Mouse (Mus musculus) G1E-ER4 (cell line): ENCODE results near the gene Cradd. TPM values are rescaled to one million over a fixed set of nuclear protein-coding genes. Genes with fewer than 3 reads are reported as not detected.

Experiments used
- GATA1 ChIP-seq: IDR thresholded peaks from one replicate; pipeline ENCODE4 v1.8.0; 2012; ENCODE audit warnings: low read length, inconsistent platforms
- polyA plus RNA-seq: library from polyadenylated mRNA; stranded (reverse); fragments of >175 nt; gene quantifications from 2 replicates; pipeline ENCODE4 v1.2.3, GENCODE M21; 2012

Cradd gene
- polyA plus RNA-seq: 17.9 and 18.9 TPM in 2 replicates

DNA sequence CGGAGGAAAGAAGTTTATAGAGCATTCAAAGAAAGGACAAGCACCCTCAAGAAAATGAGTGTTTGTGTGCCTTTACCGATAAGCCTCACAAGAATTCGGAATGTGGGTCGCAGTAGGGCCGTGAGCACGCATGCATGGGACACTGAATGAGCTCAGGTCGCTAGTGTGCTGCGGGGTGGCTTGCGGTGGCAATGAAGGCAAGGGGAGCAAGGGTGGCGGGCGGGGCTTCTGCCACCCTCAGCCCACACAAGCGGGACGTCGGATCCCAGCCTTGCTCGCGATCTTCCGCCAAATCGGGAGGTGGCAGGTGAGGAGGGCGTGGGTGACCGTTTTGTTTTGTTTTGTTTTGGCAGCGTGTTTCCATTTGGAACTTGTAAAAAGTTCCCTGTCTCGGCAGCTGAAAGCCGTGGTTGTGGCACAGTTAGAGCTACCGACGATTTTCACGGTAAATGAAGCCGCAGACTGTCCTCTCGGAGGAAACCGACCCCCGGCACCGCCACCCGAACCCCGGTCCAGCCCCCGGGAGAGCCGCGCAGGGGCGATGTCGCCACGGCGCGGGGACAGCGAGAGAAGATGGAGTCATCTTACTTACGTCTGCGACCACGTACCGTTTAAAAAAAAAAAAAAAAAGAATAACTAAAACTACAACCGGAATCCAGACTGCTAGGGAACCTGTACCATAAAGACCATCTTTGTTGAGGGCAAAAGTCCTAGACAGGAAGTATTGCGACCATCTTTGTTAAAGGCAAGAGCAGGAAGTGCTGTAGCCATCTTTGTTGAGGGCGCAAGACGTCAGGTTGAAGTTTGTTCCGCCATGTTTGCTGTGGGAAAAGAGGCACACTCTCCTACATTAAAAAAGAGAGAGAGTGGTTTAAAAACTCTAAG is at the start of gene Cradd:
Cradd (minus strand) TSS at position 741 of the 885 bp plus-strand sequence.
- TF ChIP-seq GATA1: no peak

- no peak for TF ChIP-seq GATA1
Measured at GRCm38 (mm10) chr10:95373340-95373739, 49.4 kb upstream of the Cradd start.

DNA sequence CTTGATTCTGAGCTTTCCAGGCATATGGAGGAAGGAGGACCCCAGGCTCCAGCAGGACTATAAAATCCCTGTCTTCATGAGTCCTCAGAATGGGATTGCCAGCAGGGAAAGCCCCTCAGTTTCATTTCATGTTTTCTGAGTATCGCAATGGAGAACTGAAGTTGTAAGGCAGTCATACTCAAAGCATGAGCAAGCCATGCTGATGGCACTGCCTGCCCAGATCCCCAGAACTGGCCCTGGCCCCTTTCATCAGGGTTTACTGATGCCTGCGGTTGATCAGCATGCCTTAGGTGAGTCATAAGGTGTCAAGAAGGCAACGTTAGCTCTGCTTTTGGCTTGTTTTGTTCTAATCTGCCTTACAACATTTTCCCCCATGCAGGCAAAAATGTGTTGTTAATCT is 48.0 kb upstream of the Cradd start:
- TF ChIP-seq GATA1: no peak

GRCm38 (mm10) chr10:95369190-95369589 is 45.3 kb upstream of the Cradd start:
- no peak for TF ChIP-seq GATA1

- no peak for TF ChIP-seq GATA1
Measured at GRCm38 (mm10) chr10:95368151-95368550, 44.2 kb upstream of the Cradd start.

- TF ChIP-seq GATA1: no peak
Measured at GRCm38 (mm10) chr10:95367661-95368089, 43.7 kb upstream of the Cradd start.

GRCm38 (mm10) chr10:95367241-95367640 is 43.3 kb upstream of the Cradd start:
- TF ChIP-seq GATA1: no peak

DNA sequence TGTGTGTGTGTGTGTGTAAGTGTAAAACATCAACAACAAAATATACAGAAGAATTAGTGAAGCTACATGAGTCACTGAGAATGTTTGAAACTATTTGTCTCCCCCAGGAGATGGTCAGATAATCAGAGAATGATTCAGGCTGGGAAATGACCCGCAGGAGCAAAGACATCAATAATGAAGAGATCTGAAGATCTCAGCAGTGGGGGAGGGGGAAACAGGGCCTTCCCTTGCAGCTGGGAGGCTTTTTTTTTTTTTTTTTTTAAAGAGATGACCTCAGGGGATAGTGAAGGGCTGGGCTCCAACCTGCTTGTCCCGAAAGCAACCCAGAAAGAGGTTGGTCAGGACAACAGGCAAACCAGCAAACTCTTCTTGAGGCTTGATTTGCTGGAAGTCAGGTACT is 38.4 kb upstream of the Cradd start:
- TF ChIP-seq GATA1: no peak

DNA sequence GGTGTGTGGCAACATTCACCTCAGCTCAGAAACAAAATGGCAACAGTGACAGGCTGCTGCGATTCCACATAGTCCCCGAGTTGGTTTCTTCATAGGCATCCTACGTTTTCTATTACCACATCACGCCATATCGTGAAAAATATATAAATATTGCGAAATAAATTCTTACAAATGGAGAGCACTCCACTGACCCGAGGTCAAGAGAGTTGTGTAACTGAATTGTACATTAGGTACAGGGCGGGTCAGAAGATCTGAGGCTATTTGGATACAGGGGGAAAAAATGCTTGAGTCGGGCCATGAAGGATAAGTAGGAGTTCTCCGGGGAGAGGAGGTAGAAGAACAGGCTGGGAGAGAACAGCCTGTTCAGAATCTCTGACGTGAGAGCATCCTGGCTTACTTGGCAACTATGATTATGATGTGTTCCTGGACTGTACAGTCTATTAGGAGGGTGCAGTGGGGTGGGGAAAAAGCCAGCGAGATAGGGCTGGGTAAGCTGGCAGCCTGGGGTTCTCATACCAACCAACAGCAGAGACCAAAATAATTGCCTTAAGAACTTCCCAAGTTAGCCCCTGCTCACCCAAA is 37.4 kb upstream of the Cradd start:
- TF ChIP-seq GATA1: no peak

GRCm38 (mm10) chr10:95360048-95360447 is 36.1 kb upstream of the Cradd start:
- no peak for TF ChIP-seq GATA1

DNA sequence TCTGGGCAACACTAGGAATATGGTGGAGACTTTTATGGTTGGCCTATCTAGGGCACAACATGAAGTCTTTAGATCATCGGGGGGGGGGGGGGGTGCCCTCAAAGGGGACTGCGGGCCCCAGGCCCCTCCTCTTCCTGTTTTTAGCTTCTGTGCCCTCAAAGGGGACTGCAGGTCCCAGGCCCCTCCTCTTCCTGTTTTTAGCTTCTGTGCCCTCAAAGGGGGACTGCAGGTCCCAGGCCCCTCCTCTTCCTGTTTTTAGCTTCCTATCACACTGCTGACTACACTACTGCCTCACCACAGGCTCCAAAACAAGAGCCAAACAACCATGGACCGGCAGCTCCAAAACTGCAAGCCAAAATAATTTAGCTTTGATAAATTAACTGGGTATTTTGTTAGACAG is 33.8 kb upstream of the Cradd start:
- no peak for TF ChIP-seq GATA1

- no peak for TF ChIP-seq GATA1
Measured at GRCm38 (mm10) chr10:95356711-95357110, 32.8 kb upstream of the Cradd start.

DNA sequence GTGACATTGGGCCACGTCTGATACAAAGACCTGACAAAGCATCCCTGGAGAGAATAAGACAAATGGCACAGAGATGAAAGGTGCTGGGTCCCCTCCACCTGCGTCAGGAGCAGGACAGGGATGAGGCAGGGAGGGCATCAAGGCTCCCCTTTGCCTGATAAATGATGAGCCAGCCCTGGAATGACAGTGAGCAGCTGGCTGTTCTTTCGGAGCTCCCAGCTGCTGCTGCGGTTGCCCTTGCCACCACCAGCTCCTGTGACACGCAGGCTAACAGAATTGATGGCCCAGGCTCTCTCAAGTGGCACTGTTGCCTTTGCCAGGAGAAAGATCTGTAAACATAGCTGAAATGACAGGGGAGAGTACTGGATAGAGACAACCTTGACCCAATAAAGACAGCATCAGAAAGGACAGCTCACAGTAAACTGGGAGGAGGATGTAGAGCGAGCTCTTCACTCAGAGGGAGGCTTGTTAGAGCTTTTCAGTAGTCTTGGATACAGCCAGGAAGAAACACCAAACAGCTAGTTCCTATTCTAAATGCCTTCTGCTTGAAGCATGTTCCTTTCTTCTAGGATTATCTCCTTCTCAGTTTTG is 31.8 kb upstream of the Cradd start:
- no peak for TF ChIP-seq GATA1

GRCm38 (mm10) chr10:95354673-95355072 is 30.7 kb upstream of the Cradd start:
- no peak for TF ChIP-seq GATA1

DNA sequence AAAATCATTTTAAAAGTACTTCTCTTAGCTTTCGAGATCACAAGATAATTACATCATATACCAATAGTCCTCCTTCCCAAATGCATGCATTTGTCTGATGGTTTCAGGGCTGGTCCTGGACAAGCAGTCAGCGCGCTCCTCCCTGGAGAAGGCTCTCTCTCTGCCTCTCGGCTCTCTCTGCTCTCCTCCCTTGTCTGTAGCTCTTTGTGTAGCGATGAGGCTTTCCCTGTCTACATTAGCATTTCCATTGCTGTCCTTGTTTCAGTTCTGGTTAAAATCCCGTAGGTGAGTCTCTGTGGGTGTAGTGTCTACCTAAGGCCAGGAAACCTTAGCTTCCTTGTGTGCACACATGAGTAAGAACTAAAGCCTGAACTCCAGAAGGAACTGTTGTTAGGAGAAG is 30.1 kb upstream of the Cradd start:
- no peak for TF ChIP-seq GATA1

GRCm38 (mm10) chr10:95348457-95348856 is 24.5 kb upstream of the Cradd start:
- no peak for TF ChIP-seq GATA1

GRCm38 (mm10) chr10:95347776-95348175 is 23.8 kb upstream of the Cradd start:
- TF ChIP-seq GATA1: no peak
